Mouse (Mus musculus): ENCODE data around the gene Wdr93. TPM values are rescaled to one million over a fixed set of nuclear protein-coding genes. Genes with fewer than 3 reads are reported as not detected.

Wdr93 gene
- total and polyA plus RNA-seq, 3 experiments, result 0.75 to 1.3 (median 1.2) TPM

DNA sequence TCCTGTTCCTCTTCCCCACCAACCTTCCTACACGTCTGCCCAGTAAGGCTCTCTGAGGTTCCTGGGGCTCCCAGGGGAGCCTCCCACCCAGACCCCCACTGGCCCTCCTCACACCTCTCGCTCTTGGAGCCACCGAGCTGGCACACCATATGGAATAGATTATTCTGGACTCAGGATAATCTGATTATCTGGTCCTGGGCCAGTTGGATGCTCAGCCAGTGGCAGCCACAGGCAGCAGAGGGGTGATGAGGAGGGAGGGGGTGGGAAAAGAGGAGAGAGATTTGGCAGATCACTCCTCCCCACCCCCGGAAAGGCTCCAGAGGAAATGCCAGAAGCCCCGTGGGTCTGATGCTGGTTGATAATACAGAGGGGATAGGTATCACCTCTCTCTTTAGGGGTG lies 55.6 kb downstream of the Wdr93 start:
- in situ Hi-C loops (cut with MboI; ENCODE audit: low pct_ligation_motif_present, low pct_unique_long_range_greater_than_20kb, low sequenced_read_pairs), result loop anchor here (5.0 kb wide), 1 partner anchor 119 kb away; no protein-coding TSS in a partner anchor
- TF ChIP-seq USF2 (conservative IDR thresholded peaks at IDR 0.05; ENCODE audit: low read depth, low read length) (no peak), ETS1 (conservative IDR thresholded peaks at IDR 0.05; ENCODE audit: low read depth, low read length) (no peak), ELF1 (IDR thresholded peaks at IDR 0.05; ENCODE audit: low read depth, low read length) (no peak), ZMIZ1 (IDR thresholded peaks at IDR 0.05; ENCODE audit: low read depth, low read length) (no peak), ZNF384 (IDR thresholded peaks at IDR 0.05; ENCODE audit: low read depth, low read length) (no peak), UBTF (IDR thresholded peaks at IDR 0.05; ENCODE audit: low read depth, low read length) (no peak), ZKSCAN1 (IDR thresholded peaks at IDR 0.05; ENCODE audit: borderline replicate concordance, low read depth, low read length) (no peak), JUND (conservative IDR thresholded peaks at IDR 0.05; ENCODE audit: low read depth, low read length) (no peak), MXI1 (IDR thresholded peaks at IDR 0.05; ENCODE audit: low read depth, low read length) (no peak), KAT2A (IDR thresholded peaks at IDR 0.05; ENCODE audit: insufficient replicate concordance, low read length) (no peak), TCF12 (IDR thresholded peaks at IDR 0.05; ENCODE audit: low read depth, low read length) (no peak), RCOR1 (conservative IDR thresholded peaks at IDR 0.05; ENCODE audit: low read depth, low read length) (no peak), MYC (IDR thresholded peaks at IDR 0.05; ENCODE audit: low read depth, low read length) (no peak), PAX5 (IDR thresholded peaks at IDR 0.05; ENCODE audit: low read length) (no peak), TBP (conservative IDR thresholded peaks at IDR 0.05; ENCODE audit: low read depth, low read length) (no peak), HCFC1 (IDR thresholded peaks at IDR 0.05; ENCODE audit: low read depth, low read length) (no peak), JUN (IDR thresholded peaks at IDR 0.05; ENCODE audit: insufficient read depth, low read depth, low read length) (no peak), SMC3 (IDR thresholded peaks at IDR 0.05; ENCODE audit: low read depth, low read length) (no peak), MAX (IDR thresholded peaks at IDR 0.05; ENCODE audit: low read length) (no peak)

GRCm38 (mm10) chr7:79799048-79799447 lies 56.1 kb downstream of the Wdr93 start:
- H3K4me1 ChIP-seq (ENCODE audit: control insufficient read depth in 1 of 2, insufficient read depth in 2 of 2), result peaks cover 5 to 8% of the 10 kb centered on the region in 2 experiments; a peak in 3 of 4 replicates
- no peaks in the 10 kb centered on the region for H3K79me2 ChIP-seq (replicated peaks; ENCODE audit: control insufficient read depth, extremely low read depth, insufficient read depth, poor library complexity, severe bottlenecking)
- DNase-seq (ENCODE audit: extremely low read depth), result peak; percentile 60
- TF ChIP-seq USF1 (IDR thresholded peaks at IDR 0.05; ENCODE audit: low read depth, low read length), result no peak
- no peak for TF ChIP-seq SIN3A (IDR thresholded peaks at IDR 0.05; ENCODE audit: low read length)
- 0 out of 2 replicates have a peak, but pooled peaks have one; percentile 23 for TF ChIP-seq E2F4 (IDR thresholded peaks at IDR 0.05; ENCODE audit: insufficient replicate concordance, low read depth, low read length)
- 0 out of 2 replicates have a peak, but pooled peaks have one; percentile 4 for TF ChIP-seq IRF4 (IDR thresholded peaks at IDR 0.05; ENCODE audit: low read depth, low read length)
- peak; percentile 82 for TF ChIP-seq RAD21 (IDR thresholded peaks at IDR 0.05; ENCODE audit: low read depth, low read length)
- peak; percentile 66 for TF ChIP-seq ZC3H11A (IDR thresholded peaks at IDR 0.05; ENCODE audit: low read depth, low read length)
- peak; percentile 91 for TF ChIP-seq SMC3 (IDR thresholded peaks at IDR 0.05; ENCODE audit: low read depth, low read length)
- peak; percentile 61 to 88 for TF ChIP-seq CTCF (conservative IDR thresholded peaks at IDR 0.05 in 1 of 2, IDR thresholded peaks at IDR 0.05 in 1 of 2; ENCODE audit: low read depth in 2 of 2, low read length in 2 of 2)
- H3K9ac ChIP-seq (ENCODE audit: insufficient read depth, low read depth), result no peak overlapping the region
- in situ Hi-C loops (cut with MboI; ENCODE audit: low pct_ligation_motif_present, low pct_unique_long_range_greater_than_20kb, low sequenced_read_pairs) (loop anchor here (5.0 kb wide), 1 partner anchor 118 kb away; no protein-coding TSS in a partner anchor), dilution Hi-C loops (cut with MboI; ENCODE audit: extremely low pct_ligation_motif_present, extremely low pct_unique_long_range_greater_than_20kb, low sequenced_read_pairs) (no loop called here)
- H3K36me3 ChIP-seq (replicated peaks in 1 of 2; ENCODE audit: control insufficient read depth in 1 of 2, insufficient read depth in 1 of 2, low read length in 1 of 2), result no peaks in the 10 kb centered on the region
- H3K9me3 ChIP-seq (replicated peaks; ENCODE audit: low read length), result no peaks in the 10 kb centered on the region
- H3K4me2 ChIP-seq (ENCODE audit: insufficient read depth, low read depth, poor library complexity, severe bottlenecking), result no peak overlapping the region
- peaks cover 8% of the 10 kb centered on the region for H3K27me3 ChIP-seq (replicated peaks)
- no peak overlapping the region for H3K4me3 ChIP-seq (replicated peaks in 1 of 3; ENCODE audit: low read depth in 2 of 3, low read length in 2 of 3, poor library complexity in 1 of 3)
- no peak overlapping the region for H3K27ac ChIP-seq (ENCODE audit: insufficient read depth, low read depth)

More for the DNA sequence above, 55.6 kb downstream of the Wdr93 start:
- Histone ChIP-seq H3K27me3 (replicated peaks) (peaks cover 6% of the 10 kb centered on the region), H3K36me3 (replicated peaks in 1 of 2; ENCODE audit: control insufficient read depth in 1 of 2, insufficient read depth in 1 of 2, low read length in 1 of 2) (no peaks in the 10 kb centered on the region), H3K9ac (ENCODE audit: insufficient read depth, low read depth) (no peak overlapping the region), H3K79me2 (replicated peaks; ENCODE audit: control insufficient read depth, extremely low read depth, insufficient read depth, poor library complexity, severe bottlenecking) (no peaks in the 10 kb centered on the region), H3K9me3 (replicated peaks; ENCODE audit: low read length) (no peaks in the 10 kb centered on the region), H3K4me3 (replicated peaks in 1 of 3; ENCODE audit: low read depth in 2 of 3, low read length in 2 of 3, poor library complexity in 1 of 3) (no peak overlapping the region), H3K4me1 (ENCODE audit: control insufficient read depth in 1 of 2, insufficient read depth in 2 of 2) (peaks cover 5 to 8% of the 10 kb centered on the region in 2 experiments; a peak in 3 of 4 replicates), H3K27ac (ENCODE audit: insufficient read depth, low read depth) (no peak overlapping the region), H3K4me2 (ENCODE audit: insufficient read depth, low read depth, poor library complexity, severe bottlenecking) (no peak overlapping the region)
- dilution Hi-C loops (cut with MboI; ENCODE audit: extremely low pct_ligation_motif_present, extremely low pct_unique_long_range_greater_than_20kb, low sequenced_read_pairs), result no loop called here
- no peak for DNase-seq (ENCODE audit: extremely low read depth)
